Mouse (Mus musculus) thymus, postnatal 36 days (tissue): Measurements from ENCODE around the gene Mcm7.

Experiments used
- DNase-seq, 2 experiments: peaks; one replicate each; pipeline ENCODE4 v3.0.0; 2022; ENCODE audit warnings: mixed read lengths in 2 of 2

Gene Mcm7

GRCm38 (mm10) chr5:138154390-138154789 is 17.8 kb downstream of the Mcm7 start:
- DNase-seq: no peak

- DNase-seq: no peak
Observed at GRCm38 (mm10) chr5:138138585-138138984, 33.6 kb downstream of the Mcm7 start.

- no peak for DNase-seq
Observed at GRCm38 (mm10) chr5:138137935-138138549, 34.2 kb downstream of the Mcm7 start.

DNA sequence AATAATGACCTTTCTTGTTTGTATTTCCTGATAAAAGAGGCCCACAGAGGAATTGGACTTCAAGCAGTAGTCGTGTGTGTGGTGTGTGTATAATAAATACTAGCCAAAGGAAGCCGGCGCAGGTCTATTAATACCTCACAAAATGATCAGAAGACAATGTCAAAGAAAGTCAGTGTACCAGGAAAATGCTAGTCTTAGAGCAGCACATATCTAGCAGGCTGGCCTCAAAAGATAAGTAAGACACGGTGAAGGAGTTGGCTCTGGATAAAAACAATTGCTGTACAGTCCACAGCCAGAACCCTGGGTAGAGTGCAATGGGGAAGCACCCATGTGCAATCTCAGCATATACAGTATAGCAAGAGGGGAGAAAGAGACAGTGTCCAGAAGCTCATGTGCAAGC is 35.0 kb downstream of the Mcm7 start:
- DNase-seq: no peak

- DNase-seq: no peak
Observed at GRCm38 (mm10) chr5:138132425-138133064, 39.7 kb downstream of the Mcm7 start.

DNA sequence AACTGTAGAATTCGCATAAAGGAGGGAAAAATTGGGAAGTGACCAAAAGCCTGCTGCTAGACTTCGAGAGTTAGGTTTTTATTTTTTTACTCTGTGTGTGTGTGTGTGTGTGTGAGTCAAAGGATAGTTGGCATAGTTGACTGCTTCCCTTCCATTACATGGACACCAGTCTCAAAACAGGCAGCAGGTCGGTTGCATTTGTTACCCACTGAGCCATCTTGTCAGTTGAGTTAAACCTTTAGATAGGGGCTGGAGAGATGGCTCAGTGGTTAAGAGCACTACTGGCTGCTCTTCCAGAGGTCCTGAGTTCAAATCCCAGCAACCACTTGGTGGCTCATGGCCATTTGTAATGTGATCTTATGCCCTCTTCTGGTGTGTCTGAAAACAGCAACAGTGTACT is 54.2 kb downstream of the Mcm7 start:
- no peak for DNase-seq

GRCm38 (mm10) chr5:138117199-138118015 is 54.8 kb downstream of the Mcm7 start:
- no peak for DNase-seq

DNA sequence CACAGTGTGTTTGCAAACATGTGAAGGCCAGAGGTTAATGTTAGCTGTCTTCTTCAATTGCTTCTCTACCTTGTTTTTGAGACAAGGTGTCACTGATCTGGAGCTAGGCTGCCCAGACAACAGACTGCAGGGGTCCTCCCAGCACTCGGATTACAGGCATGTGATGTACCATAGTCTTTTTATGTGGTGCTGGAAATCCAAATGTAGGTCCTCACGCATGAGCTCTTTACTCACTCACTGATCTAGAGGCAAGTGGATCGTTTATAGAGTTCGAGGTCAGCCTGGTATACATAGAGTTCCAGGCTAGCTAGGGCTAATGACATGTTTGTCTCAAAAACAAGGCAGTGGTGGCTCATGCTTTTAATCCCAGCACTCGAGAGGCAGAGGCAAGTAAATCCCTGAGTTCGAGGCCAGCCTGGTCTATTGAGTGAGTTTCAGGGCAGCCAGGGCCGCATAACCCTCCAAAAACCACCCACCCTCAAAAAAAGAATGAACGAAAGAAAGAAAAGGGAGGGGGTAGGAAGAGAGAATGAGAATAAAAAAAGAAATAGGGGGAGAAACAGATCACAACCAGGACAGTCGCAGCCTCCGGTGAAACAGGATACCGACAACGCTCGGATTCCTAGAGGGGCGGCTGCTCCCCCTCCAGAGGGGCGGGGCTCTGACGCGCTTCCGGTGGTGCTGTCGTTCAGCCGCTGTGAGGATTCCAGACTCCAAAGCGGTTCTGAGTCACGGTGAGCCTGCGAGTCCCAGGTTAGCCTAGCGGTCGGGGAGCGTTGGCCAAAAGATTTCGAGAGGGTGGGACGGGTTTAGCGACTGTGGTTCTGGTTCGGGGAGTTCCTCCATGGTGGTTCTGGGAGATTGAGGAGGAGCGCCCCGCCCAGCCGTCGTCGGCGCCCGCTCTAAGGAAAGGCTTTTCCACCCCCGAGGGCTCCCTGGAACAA is 55.7 kb downstream of the Mcm7 start, which contains the start of gene Zscan21:
Gene Zscan21, plus strand, starts transcription at position 649 of the 944 bp plus-strand sequence.
- DNase-seq: peak; percentile 87 to 89
